Mouse (Mus musculus): ENCODE measurements around the gene Bach1. TPM values are rescaled to one million over a fixed set of nuclear protein-coding genes. Genes with fewer than 3 reads are reported as not detected.
"Not testable (repeated sequence)": the region's sequence is repeated elsewhere in the genome, so short reads cannot be mapped to it uniquely, and the experiment has no call there.

The Bach1 gene
- polyA plus RNA-seq, 2 experiments: 13.3 to 16.1 TPM

DNA sequence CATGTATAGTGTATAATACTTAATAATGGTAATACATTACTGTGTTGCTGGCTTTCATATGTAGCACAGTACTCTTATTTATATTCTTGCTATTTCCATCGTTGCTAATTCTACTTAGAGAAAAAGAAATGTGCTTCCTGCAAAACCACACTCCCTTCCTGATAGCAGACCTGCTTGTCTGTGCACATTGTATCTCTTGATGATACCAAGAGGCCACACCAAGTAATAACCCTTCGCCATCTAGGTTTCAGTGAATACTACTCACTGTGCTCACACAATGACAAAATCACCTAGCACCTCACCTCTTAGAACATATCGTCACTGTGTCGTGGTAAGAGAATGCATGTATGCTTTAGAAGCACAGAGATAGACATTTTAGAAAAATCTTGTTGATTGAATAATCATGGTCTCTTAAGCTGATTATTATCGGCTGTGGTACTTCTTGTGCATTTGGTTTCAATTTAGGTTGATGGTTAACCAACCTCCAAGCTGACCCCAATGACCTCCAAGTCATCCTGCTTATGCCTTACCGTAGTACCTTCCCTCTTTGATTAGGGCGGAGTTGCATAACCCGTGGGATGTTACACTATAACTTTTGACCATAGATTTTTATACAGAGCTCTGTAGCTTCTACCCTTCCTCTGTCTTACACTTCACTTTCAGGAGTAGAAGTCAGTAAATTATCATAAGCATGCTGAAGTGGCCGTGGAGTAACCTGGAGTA is 17.7 kb upstream of the Bach1 start:
- no peaks in the 10 kb centered on the region for H3K9me3 ChIP-seq (ENCODE audit: control insufficient read depth, low read length)
- ATAC-seq (ENCODE audit: low FRiP score, low read depth) (no peak), DNase-seq (ENCODE audit: low spot score) (no peak)
- H3K9ac ChIP-seq (ENCODE audit: low read depth, low read length, severe bottlenecking): no peak overlapping the region
- no peak overlapping the region for H3K4me2 ChIP-seq (replicated peaks; ENCODE audit: low read depth, low read length, severe bottlenecking)
- H3K4me3 ChIP-seq (replicated peaks; ENCODE audit: low read length): no peak overlapping the region
- H3K27me3 ChIP-seq (ENCODE audit: control insufficient read depth, insufficient read depth, low read length): no peaks in the 10 kb centered on the region
- H3K36me3 ChIP-seq (ENCODE audit: control insufficient read depth, insufficient read depth, low read length): no peaks in the 10 kb centered on the region
- 80% methylated on average over 9 of the region's 9 CpGs for WGBS
- no peaks in the 10 kb centered on the region for H3K4me1 ChIP-seq (ENCODE audit: control insufficient read depth, insufficient read depth, low read length)
- TF ChIP-seq POLR2A (IDR thresholded peaks at IDR 0.05; ENCODE audit: borderline replicate concordance, extremely low read depth, insufficient read depth, insufficient read length): no peak
- H3K27ac ChIP-seq (replicated peaks; ENCODE audit: low read depth, low read length): no peak overlapping the region

DNA sequence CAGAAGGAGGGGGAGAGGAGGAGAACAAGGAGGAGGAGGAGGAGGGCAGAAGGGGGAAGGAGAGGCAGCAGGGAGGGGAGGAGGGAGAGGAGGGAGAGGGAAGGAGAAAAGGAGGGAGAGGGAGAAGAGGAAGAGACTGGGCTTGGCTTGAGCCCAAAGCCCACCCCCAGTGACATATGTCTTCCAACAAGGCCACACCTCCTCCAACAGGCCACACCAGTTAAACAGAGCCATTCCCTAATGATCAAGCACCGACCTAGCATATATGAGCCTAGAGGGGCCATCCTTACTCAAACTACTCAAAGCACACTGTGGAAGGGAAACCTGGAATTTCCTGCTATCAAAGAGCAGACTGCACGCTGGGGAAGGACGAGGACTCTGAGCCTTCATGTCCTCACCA is 16.9 kb upstream of the Bach1 start:
- H3K4me3 ChIP-seq (replicated peaks; ENCODE audit: low read length): no peak overlapping the region
- TF ChIP-seq POLR2A (IDR thresholded peaks at IDR 0.05; ENCODE audit: borderline replicate concordance, extremely low read depth, insufficient read depth, insufficient read length): no peak
- 39% methylated on average over 3 of the region's 3 CpGs for WGBS

DNA sequence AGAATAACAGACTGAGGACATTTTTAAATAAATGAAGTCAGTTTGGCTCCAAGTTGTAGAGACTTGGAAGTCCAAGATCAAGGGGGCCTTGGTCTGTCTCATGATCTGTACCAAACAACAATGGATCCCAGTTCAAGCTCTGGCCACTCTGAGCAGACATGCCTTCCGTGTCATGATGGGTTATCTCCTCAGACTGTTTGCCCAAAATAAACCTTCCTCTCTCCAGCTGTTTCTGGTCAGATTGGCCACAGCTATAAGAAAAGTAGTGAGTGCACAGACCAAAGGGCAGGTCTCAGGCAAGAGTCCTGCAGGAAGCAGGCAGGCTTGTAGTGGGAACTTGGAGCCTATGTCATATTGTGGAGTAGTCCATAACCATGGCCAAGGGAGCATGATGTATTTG is 12.3 kb upstream of the Bach1 start:
- H3K4me3 ChIP-seq (replicated peaks; ENCODE audit: low read length): no peak overlapping the region
- H3K9me3 ChIP-seq (ENCODE audit: control insufficient read depth, low read length): no peaks in the 10 kb centered on the region
- no peaks in the 10 kb centered on the region for H3K36me3 ChIP-seq (ENCODE audit: control insufficient read depth, insufficient read depth, low read length)
- H3K4me1 ChIP-seq (ENCODE audit: control insufficient read depth, insufficient read depth, low read length): no peaks in the 10 kb centered on the region
- H3K27ac ChIP-seq (replicated peaks; ENCODE audit: low read depth, low read length): no peak overlapping the region
- no peaks in the 10 kb centered on the region for H3K27me3 ChIP-seq (ENCODE audit: control insufficient read depth, insufficient read depth, low read length)
- H3K4me2 ChIP-seq (replicated peaks; ENCODE audit: low read depth, low read length, severe bottlenecking): no peak overlapping the region
- no peak for TF ChIP-seq POLR2A (IDR thresholded peaks at IDR 0.05; ENCODE audit: borderline replicate concordance, extremely low read depth, insufficient read depth, insufficient read length)
- no peak overlapping the region for H3K9ac ChIP-seq (ENCODE audit: low read depth, low read length, severe bottlenecking)
- DNase-seq (ENCODE audit: low spot score): no peak
- no peak for ATAC-seq (ENCODE audit: low FRiP score, low read depth)
- WGBS: 80% methylated on average over 1 of the region's 1 CpGs

More for the DNA sequence above, 16.9 kb upstream of the Bach1 start:
- no peaks in the 10 kb centered on the region for H3K36me3 ChIP-seq (ENCODE audit: control insufficient read depth, insufficient read depth, low read length)
- H3K9ac ChIP-seq (ENCODE audit: low read depth, low read length, severe bottlenecking): no peak overlapping the region
- no peak for ATAC-seq (ENCODE audit: low FRiP score, low read depth)
- DNase-seq (ENCODE audit: low spot score): no peak
- H3K27me3 ChIP-seq (ENCODE audit: control insufficient read depth, insufficient read depth, low read length): no peaks in the 10 kb centered on the region
- no peak overlapping the region for H3K4me2 ChIP-seq (replicated peaks; ENCODE audit: low read depth, low read length, severe bottlenecking)
- H3K4me1 ChIP-seq (ENCODE audit: control insufficient read depth, insufficient read depth, low read length): no peaks in the 10 kb centered on the region
- H3K27ac ChIP-seq (replicated peaks; ENCODE audit: low read depth, low read length): no peak overlapping the region
- H3K9me3 ChIP-seq (ENCODE audit: control insufficient read depth, low read length): no peaks in the 10 kb centered on the region

DNA sequence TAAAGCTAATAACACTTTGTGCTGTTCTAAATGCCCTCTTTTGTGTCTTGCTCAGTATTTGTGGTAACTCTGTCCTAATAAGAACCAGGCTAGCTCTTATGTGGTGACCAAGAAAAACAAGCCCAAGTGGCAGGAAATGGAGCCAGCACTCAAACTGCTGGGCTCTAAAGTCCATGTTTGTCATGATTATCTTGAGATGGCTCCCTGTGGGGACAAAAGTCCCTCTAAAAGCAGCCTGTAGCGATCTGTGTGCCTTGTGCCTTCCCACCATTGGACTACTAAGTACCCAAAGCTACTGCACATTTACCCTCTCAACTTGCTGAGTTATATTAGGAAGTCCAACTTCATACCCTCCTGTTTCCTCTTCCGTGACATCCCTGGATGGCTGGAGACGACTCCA is 11.4 kb upstream of the Bach1 start:
- Histone ChIP-seq H3K4me2 (replicated peaks; ENCODE audit: low read depth, low read length, severe bottlenecking) (no peak overlapping the region), H3K4me3 (replicated peaks; ENCODE audit: low read length) (no peak overlapping the region), H3K9me3 (ENCODE audit: control insufficient read depth, low read length) (no peaks in the 10 kb centered on the region), H3K27me3 (ENCODE audit: control insufficient read depth, insufficient read depth, low read length) (no peaks in the 10 kb centered on the region), H3K36me3 (ENCODE audit: control insufficient read depth, insufficient read depth, low read length) (no peaks in the 10 kb centered on the region), H3K4me1 (ENCODE audit: control insufficient read depth, insufficient read depth, low read length) (no peaks in the 10 kb centered on the region), H3K9ac (ENCODE audit: low read depth, low read length, severe bottlenecking) (no peak overlapping the region), H3K27ac (replicated peaks; ENCODE audit: low read depth, low read length) (no peak overlapping the region)
- no peak for ATAC-seq (ENCODE audit: low FRiP score, low read depth)
- DNase-seq (ENCODE audit: low spot score): no peak
- no peak for TF ChIP-seq POLR2A (IDR thresholded peaks at IDR 0.05; ENCODE audit: borderline replicate concordance, extremely low read depth, insufficient read depth, insufficient read length)
- WGBS: 74% methylated on average over 3 of the region's 3 CpGs

DNA sequence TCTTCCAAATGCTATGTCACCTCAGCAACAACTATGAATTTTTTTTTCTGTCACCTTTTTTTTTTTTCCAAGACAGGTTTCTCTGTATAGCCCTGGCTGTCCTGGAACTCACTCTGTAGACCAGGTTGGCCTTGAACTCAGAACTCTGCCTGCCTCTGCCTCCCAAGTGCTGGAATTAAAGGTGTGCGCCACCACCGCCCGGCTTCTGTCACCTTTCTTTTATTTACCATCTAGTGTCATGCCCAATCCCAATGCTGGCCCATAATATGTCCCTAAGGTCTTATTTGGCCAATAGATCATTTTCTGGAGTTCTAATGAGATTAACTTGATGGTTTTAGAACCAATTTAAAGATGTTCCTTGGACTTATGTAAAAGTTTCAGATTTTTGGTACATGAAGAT is 10.4 kb upstream of the Bach1 start:
- not testable (repeated sequence) for H3K9ac ChIP-seq (ENCODE audit: low read depth, low read length, severe bottlenecking); H3K9me3 ChIP-seq (ENCODE audit: control insufficient read depth, low read length); H3K36me3 ChIP-seq (ENCODE audit: control insufficient read depth, insufficient read depth, low read length); H3K4me2 ChIP-seq (replicated peaks; ENCODE audit: low read depth, low read length, severe bottlenecking); H3K4me1 ChIP-seq (ENCODE audit: control insufficient read depth, insufficient read depth, low read length); ATAC-seq (ENCODE audit: low FRiP score, low read depth); DNase-seq (ENCODE audit: low spot score); H3K27ac ChIP-seq (replicated peaks; ENCODE audit: low read depth, low read length); H3K27me3 ChIP-seq (ENCODE audit: control insufficient read depth, insufficient read depth, low read length); H3K4me3 ChIP-seq (replicated peaks; ENCODE audit: low read length)
- 91% methylated on average over 3 of the region's 3 CpGs for WGBS

DNA sequence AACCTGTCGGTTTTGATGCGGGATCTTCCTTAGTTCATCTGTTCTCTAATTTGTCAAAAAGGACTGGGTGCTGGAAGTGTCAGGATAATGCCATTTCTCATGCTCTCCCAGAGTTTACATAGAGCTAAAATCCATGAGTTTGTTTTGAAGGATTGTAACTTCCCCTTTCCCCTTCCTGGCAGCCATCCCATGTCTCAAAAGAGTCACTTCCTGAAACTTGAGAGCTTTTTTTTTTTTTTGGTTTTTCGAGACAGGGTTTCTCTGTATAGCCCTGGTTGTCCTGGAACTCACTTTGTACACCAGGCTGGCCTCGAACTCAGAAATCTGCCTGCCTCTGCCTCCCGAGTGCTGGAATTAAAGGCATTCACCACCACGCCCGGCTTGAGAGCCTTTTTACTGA is 9.9 kb upstream of the Bach1 start:
- not testable (repeated sequence) for H3K9me3 ChIP-seq (ENCODE audit: control insufficient read depth, low read length); H3K27ac ChIP-seq (replicated peaks; ENCODE audit: low read depth, low read length); H3K4me3 ChIP-seq (replicated peaks; ENCODE audit: low read length); H3K36me3 ChIP-seq (ENCODE audit: control insufficient read depth, insufficient read depth, low read length); H3K27me3 ChIP-seq (ENCODE audit: control insufficient read depth, insufficient read depth, low read length); DNase-seq (ENCODE audit: low spot score); ATAC-seq (ENCODE audit: low FRiP score, low read depth); H3K4me2 ChIP-seq (replicated peaks; ENCODE audit: low read depth, low read length, severe bottlenecking); H3K4me1 ChIP-seq (ENCODE audit: control insufficient read depth, insufficient read depth, low read length); H3K9ac ChIP-seq (ENCODE audit: low read depth, low read length, severe bottlenecking)
- WGBS: 87% methylated on average over 7 of the region's 7 CpGs
